Mouse (Mus musculus): Measurements from ENCODE around the gene Rftn2. TPM values are rescaled to one million over a fixed set of nuclear protein-coding genes. Genes with fewer than 3 reads are reported as not detected.

Gene Rftn2
- polyA plus RNA-seq, 1 experiment from 2014 or later = 9.4 TPM

Other genes with a start within 250 kb of the Rftn2 start
- 293 and 313 TPM in 2 replicates for gene Sf3b1, start 199.3 kb downstream of the Rftn2 start, polyA plus RNA-seq (2014; fragmentation: Nextera tagmentation; extraction: Ambion mirVana)
- 16.2 and 19.8 TPM in 2 replicates for gene Coq10b, start 174.0 kb downstream of the Rftn2 start, polyA plus RNA-seq (2014; fragmentation: Nextera tagmentation; extraction: Ambion mirVana)
- 605 and 740 TPM in 2 replicates for gene Hspe1, start 138.7 kb downstream of the Rftn2 start, polyA plus RNA-seq (2014; fragmentation: Nextera tagmentation; extraction: Ambion mirVana)
- gene Hspd1, start 138.5 kb downstream of the Rftn2 start, polyA plus RNA-seq (2014; fragmentation: Nextera tagmentation; extraction: Ambion mirVana) = 487 and 509 TPM in 2 replicates
- 145 and 146 TPM in 2 replicates for gene Mob4, start 95.6 kb downstream of the Rftn2 start, polyA plus RNA-seq (2014; fragmentation: Nextera tagmentation; extraction: Ambion mirVana)
- 4.6 and 5.5 TPM in 2 replicates for gene Mars2, start 10.4 kb upstream of the Rftn2 start, polyA plus RNA-seq (2014; fragmentation: Nextera tagmentation; extraction: Ambion mirVana)
- gene Boll, start 136.7 kb upstream of the Rftn2 start, polyA plus RNA-seq (2014; fragmentation: Nextera tagmentation; extraction: Ambion mirVana) = 0.18 and 0.22 TPM in 2 replicates
- 2.0 and 2.1 TPM in 2 replicates for gene Plcl1, start 179.1 kb upstream of the Rftn2 start, polyA plus RNA-seq (2014; fragmentation: Nextera tagmentation; extraction: Ambion mirVana)

Data from intestine, embryonic 14.5 days (tissue).